Mouse (Mus musculus) hindbrain, embryonic 16.5 days (tissue): ENCODE data around the gene Fancc. TPM values are rescaled to one million over a fixed set of nuclear protein-coding genes. Genes with fewer than 3 reads are reported as not detected.
A peak's percentile ranks its signal among the peaks of the same experiment; 100 is the strongest.

Source experiments
- ATAC-seq: fragments of 200-750 bp; cut with Nextera tagmentation; 2 replicates; pipeline ENCODE4 v1.8.0; 2017; ENCODE audit warnings: moderate TSS enrichment, moderate library complexity
- H3K27ac ChIP-seq: fragments of 300-500 bp; sonication (generic); 2 replicates; pipeline ENCODE4 v1.5.1; 2014; ENCODE audit warnings: low read depth, mild to moderate bottlenecking, control low read depth, low read length, moderate library complexity
- H3K27me3 ChIP-seq: fragments of 300-500 bp; sonication (generic); replicated peaks from 2 replicates; pipeline ENCODE4 v1.6.1; 2014; ENCODE audit warnings: low read length; ENCODE audit not compliant: control insufficient read depth, insufficient read depth
- H3K36me3 ChIP-seq: fragments of 300-500 bp; sonication (generic); 2 replicates; pipeline ENCODE4 v1.6.1; 2014; ENCODE audit warnings: mild to moderate bottlenecking, low read length, moderate library complexity, mixed read lengths; ENCODE audit not compliant: control insufficient read depth, insufficient read depth
- H3K4me1 ChIP-seq: fragments of 300-500 bp; sonication (generic); 2 replicates; pipeline ENCODE4 v1.6.1; 2014; ENCODE audit warnings: low read depth, low read length; ENCODE audit not compliant: control insufficient read depth, insufficient read depth
- H3K4me2 ChIP-seq: fragments of 300-500 bp; sonication (generic); 2 replicates; pipeline ENCODE4 v1.6.1; 2014; ENCODE audit warnings: mild to moderate bottlenecking, low read length, control low read depth, moderate library complexity
- H3K4me3 ChIP-seq: fragments of 300-500 bp; sonication (generic); 2 replicates; pipeline ENCODE4 v1.5.1; 2014; ENCODE audit warnings: mild to moderate bottlenecking, low read length, control low read depth, moderate library complexity
- H3K9ac ChIP-seq: fragments of 300-500 bp; sonication (generic); 2 replicates; pipeline ENCODE4 v1.6.1; 2014; ENCODE audit warnings: low read depth, mild to moderate bottlenecking, control low read depth, low read length, moderate library complexity
- H3K9me3 ChIP-seq: fragments of 300-500 bp; sonication (generic); 2 replicates; pipeline ENCODE4 v1.6.1; 2014; ENCODE audit warnings: mild to moderate bottlenecking, low read length, moderate library complexity; ENCODE audit not compliant: control insufficient read depth
- WGBS: fragments of 180-500 bp; shearing (Covaris S2); extraction: QIAGEN DNeasy Blood & Tissue Kit; methylation state at CpG from one replicate; pipeline ENCODE4 v1.1.7; 2014; 5-methylcytosine and 5-hydroxymethylcytosine counted together
- polyA plus RNA-seq: library from polyadenylated mRNA; unstranded; fragments of >200 nt; fragmentation: Nextera tagmentation; extraction: Ambion mirVana; gene quantifications from 2 replicates; pipeline ENCODE4 v1.2.1, GENCODE M21; 2015

Fancc gene
- polyA plus RNA-seq, 1 experiment from 2014 or later = 16.0 TPM

GRCm38 (mm10) chr13:63506364-63506763 lies 9.3 kb upstream of the Fancc start:
- no peak overlapping the region for H3K4me3 ChIP-seq
- H3K27ac ChIP-seq = no peak overlapping the region
- H3K4me2 ChIP-seq = no peak overlapping the region
- H3K9me3 ChIP-seq = no peaks in the 10 kb centered on the region
- no peak overlapping the region for H3K9ac ChIP-seq
- ATAC-seq = no peak
- H3K27me3 ChIP-seq = no peaks in the 10 kb centered on the region
- H3K36me3 ChIP-seq = peaks cover 23% of the 10 kb centered on the region
- no peaks in the 10 kb centered on the region for H3K4me1 ChIP-seq
- 80% methylated on average over 1 of the region's 1 CpGs for WGBS

DNA sequence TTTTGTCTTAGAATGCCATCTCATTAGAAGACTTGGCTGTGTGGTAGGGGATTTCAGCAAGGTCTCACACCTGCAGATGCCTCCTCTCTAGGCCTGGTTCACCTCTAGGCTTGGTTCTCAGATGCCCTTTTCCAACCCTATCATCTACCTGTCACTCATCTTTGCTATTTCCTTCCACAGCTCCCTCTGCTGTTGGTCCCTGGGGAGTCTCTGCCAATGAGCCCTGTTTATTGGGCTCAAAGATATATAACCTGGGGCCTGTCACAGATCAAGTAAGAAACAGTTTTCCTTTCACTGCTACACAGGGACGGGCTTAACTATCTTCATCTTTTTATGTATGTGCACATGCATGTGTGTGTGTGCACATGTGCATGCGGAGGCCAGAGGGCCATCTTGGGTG lies 5.3 kb upstream of the Fancc start:
- H3K27ac ChIP-seq = no peak overlapping the region
- H3K9ac ChIP-seq = no peak overlapping the region
- no peak overlapping the region for H3K4me3 ChIP-seq
- H3K27me3 ChIP-seq = no peaks in the 10 kb centered on the region
- no peaks in the 10 kb centered on the region for H3K9me3 ChIP-seq
- no peak for ATAC-seq
- no peaks in the 10 kb centered on the region; the same call in 1 of the 2 replicates for H3K36me3 ChIP-seq
- no peaks in the 10 kb centered on the region for H3K4me1 ChIP-seq
- H3K4me2 ChIP-seq = no peak overlapping the region
- 95% methylated on average over 2 of the region's 2 CpGs for WGBS

- ATAC-seq = no peak
- Histone ChIP-seq H3K9me3 (no peaks in the 10 kb centered on the region), H3K4me3 (no peak overlapping the region), H3K36me3 (no peaks in the 10 kb centered on the region), H3K4me1 (peaks cover 7% of the 10 kb centered on the region; the same call in 1 of the 2 replicates), H3K4me2 (no peak overlapping the region), H3K9ac (no peak overlapping the region), H3K27ac (no peak overlapping the region), H3K27me3 (no peaks in the 10 kb centered on the region)
- 90% methylated on average over 2 of the region's 2 CpGs for WGBS
Measured at GRCm38 (mm10) chr13:63499489-63499888, 2.4 kb upstream of the Fancc start.

- Histone ChIP-seq H3K36me3 (no peaks in the 10 kb centered on the region), H3K27me3 (no peaks in the 10 kb centered on the region), H3K9me3 (no peaks in the 10 kb centered on the region), H3K4me2 (no peak overlapping the region), H3K9ac (no peak overlapping the region), H3K27ac (no peak overlapping the region), H3K4me3 (no peak overlapping the region), H3K4me1 (peaks cover 4% of the 10 kb centered on the region)
- no peak; the same call in 1 of the 2 replicates for ATAC-seq
- 36% methylated on average over 7 of the region's 7 CpGs for WGBS
Measured at GRCm38 (mm10) chr13:63487707-63488042, 9.4 kb downstream of the Fancc start.

- WGBS = 4% methylated on average over 18 of the region's 18 CpGs
- peak; percentile 74 for ATAC-seq
- peaks cover 4% of the 10 kb centered on the region for H3K4me1 ChIP-seq
- H3K36me3 ChIP-seq = no peaks in the 10 kb centered on the region
- H3K4me2 ChIP-seq = peak overlapping the region; percentile 44
- 0 out of 2 replicates have a peak overlapping the region, but pooled peaks have one; percentile 4 for H3K9ac ChIP-seq
- no peaks in the 10 kb centered on the region for H3K27me3 ChIP-seq
- H3K4me3 ChIP-seq = peak overlapping the region; percentile 10; the same call in 1 of the 2 replicates
- H3K27ac ChIP-seq = no peak overlapping the region
- no peaks in the 10 kb centered on the region for H3K9me3 ChIP-seq
Measured at GRCm38 (mm10) chr13:63486791-63487706, 10.0 kb downstream of the Fancc start.

DNA sequence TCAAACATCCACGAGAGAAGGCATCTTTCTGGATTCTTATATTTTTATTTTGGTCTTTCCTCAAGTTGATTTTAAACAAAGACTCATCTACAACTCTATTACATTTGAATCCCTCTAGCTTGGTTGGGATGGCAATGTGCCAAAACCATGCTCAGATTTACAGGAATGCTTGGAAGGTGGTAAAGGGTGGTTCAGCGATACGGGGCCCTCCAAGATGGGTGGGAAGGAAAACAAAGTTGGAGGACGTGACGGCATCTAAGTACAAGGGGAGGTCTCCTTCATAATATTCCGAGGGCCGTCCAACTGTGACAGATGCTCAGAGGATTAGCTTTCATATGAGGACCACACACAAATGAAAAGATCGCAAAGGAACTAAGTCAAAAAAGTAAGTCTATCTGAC lies 21.7 kb downstream of the Fancc start:
- Histone ChIP-seq H3K27me3 (no peaks in the 10 kb centered on the region), H3K4me2 (no peak overlapping the region), H3K4me3 (no peak overlapping the region), H3K9ac (no peak overlapping the region), H3K27ac (no peak overlapping the region), H3K36me3 (no peaks in the 10 kb centered on the region), H3K9me3 (no peaks in the 10 kb centered on the region), H3K4me1 (no peaks in the 10 kb centered on the region)
- ATAC-seq = no peak
- WGBS = 85% methylated on average over 8 of the region's 8 CpGs

- Histone ChIP-seq H3K36me3 (no peaks in the 10 kb centered on the region), H3K4me1 (no peaks in the 10 kb centered on the region), H3K4me3 (no peak overlapping the region), H3K4me2 (no peak overlapping the region), H3K27ac (no peak overlapping the region), H3K9me3 (no peaks in the 10 kb centered on the region), H3K9ac (no peak overlapping the region), H3K27me3 (no peaks in the 10 kb centered on the region)
- WGBS = 84% methylated on average over 5 of the region's 5 CpGs
- ATAC-seq = no peak
Measured at GRCm38 (mm10) chr13:63452898-63453297, 44.2 kb downstream of the Fancc start.

DNA sequence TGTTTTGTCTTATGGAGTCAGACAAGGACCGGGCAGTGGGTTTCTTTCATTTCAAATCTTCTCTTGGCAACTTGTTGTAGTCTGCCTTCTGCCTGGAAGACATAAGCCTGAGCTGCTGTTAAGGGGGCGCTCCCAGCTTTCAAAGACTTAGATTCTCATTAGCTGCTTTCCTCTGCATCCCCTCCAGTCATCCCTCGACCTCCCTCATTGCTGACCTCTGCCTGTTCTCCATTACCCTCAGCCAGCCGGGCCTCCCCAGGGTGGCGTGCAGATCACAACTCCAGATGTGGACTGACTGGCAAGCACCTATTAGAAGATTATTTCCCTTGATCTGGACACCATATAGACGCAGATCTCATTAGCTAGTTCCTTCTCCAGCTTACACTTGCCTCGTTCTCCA lies 45.9 kb downstream of the Fancc start:
- Histone ChIP-seq H3K4me2 (no peak overlapping the region), H3K36me3 (no peaks in the 10 kb centered on the region), H3K27me3 (no peaks in the 10 kb centered on the region), H3K4me3 (no peak overlapping the region), H3K9me3 (no peaks in the 10 kb centered on the region), H3K4me1 (no peaks in the 10 kb centered on the region), H3K9ac (no peak overlapping the region), H3K27ac (no peak overlapping the region)
- 62% methylated on average over 7 of the region's 7 CpGs for WGBS
- ATAC-seq = no peak

- 78% methylated on average over 6 of the region's 6 CpGs for WGBS
- H3K4me1 ChIP-seq = no peaks in the 10 kb centered on the region
- H3K9me3 ChIP-seq = no peaks in the 10 kb centered on the region
- no peak overlapping the region for H3K4me2 ChIP-seq
- ATAC-seq = no peak
- no peak overlapping the region for H3K4me3 ChIP-seq
- no peak overlapping the region for H3K9ac ChIP-seq
- no peaks in the 10 kb centered on the region for H3K36me3 ChIP-seq
- no peak overlapping the region for H3K27ac ChIP-seq
- no peaks in the 10 kb centered on the region for H3K27me3 ChIP-seq
Measured at GRCm38 (mm10) chr13:63445419-63445818, 51.7 kb downstream of the Fancc start.
